Mouse (Mus musculus) spleen, adult 2 months (tissue): ENCODE results near the gene Tshz3.

ENCODE experiments used
- CTCF ChIP-seq: fragments of 200-500 bp; IDR thresholded peaks from 2 replicates; pipeline ENCODE4 v1.5.1; 2011; ENCODE audit warnings: mild to moderate bottlenecking, inconsistent platforms; ENCODE audit not compliant: insufficient read depth, insufficient read length, insufficient replicate concordance; ENCODE audit errors: extremely low read depth
- POLR2A ChIP-seq: fragments of 200-500 bp; IDR thresholded peaks from 2 replicates; pipeline ENCODE4 v1.6.1; 2011; ENCODE audit warnings: low read depth, low read length, inconsistent platforms

- TF ChIP-seq POLR2A (no peak), CTCF (no peak)
Observed at GRCm38 (mm10) chr7:36708823-36709222, 10.9 kb downstream of the Tshz3 start.
